8 mouse cellular contexts compared by ENCODE assay signal in the genomic region with DNA sequence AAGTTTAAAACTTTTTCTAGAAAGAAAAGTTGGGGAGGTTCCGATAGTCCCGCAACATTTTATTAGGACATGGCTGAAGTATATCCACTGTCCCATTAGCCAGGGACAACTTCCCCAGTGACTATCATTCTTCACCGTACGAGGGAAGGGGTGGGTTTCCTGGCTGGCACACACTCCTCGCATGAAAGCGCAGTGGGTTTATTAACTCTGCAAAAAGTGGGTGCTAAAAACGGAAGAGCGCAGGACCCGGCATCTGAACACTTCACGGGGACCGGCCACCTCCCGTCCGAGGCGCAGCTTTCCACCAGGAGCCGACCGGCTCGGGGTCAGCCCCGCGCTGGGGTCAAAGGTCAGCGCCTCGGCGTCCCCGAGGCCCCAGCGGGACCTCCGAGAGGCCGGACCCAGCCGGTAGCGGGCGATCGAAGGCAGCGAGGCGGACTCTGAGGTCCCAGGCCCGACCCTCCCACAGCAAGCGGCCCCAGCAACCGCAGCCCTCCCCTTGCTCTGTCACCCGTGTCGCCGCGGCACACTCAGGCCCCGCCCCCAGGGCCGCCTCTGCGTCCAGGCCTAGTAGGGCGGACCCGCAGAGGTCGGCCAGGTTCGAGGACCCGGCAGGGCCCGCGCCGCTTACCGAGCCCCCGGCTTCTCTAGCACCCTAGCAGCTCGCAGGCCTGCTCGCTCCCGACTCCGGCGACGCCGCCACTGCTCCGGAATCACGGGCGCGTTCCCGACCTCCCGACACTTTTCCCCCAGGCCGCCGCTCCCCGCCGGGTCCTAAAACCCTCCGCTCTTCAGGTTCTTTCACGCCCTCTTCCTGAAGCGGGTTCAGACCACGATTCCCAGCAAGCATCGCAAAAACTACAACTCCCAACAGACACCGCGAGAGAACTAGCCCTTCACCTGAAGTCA. TPM values are rescaled to one million over a fixed set of nuclear protein-coding genes. Genes with fewer than 3 reads are reported as not detected.
A peak's percentile ranks its signal among the peaks of the same experiment; 100 is the strongest.
DNase-seq lines count a peak whose midpoint lies in the region; ATAC-seq and TF ChIP-seq lines count a peak whose summit lies in the region.

A gene (minus strand): TSS at position 704 of the 909 bp plus-strand sequence.

- H3K36me3 ChIP-seq in hindbrain, postnatal 0 days (ENCODE audit: insufficient read depth, low read length) = no peaks in the 10 kb centered on the region

- peak within 1 kb of the TSS; percentile 100 for H3K27ac ChIP-seq in gastrocnemius, adult 2 months
- H3K27ac ChIP-seq in hindbrain, postnatal 0 days = peak within 1 kb of the TSS; percentile 93
- peak within 1 kb of the TSS; percentile 97 for H3K27ac ChIP-seq in left cerebral cortex, adult 2 months

- no peaks in the 10 kb centered on the region for H3K9me3 ChIP-seq in hindbrain, postnatal 0 days (ENCODE audit: low read length)

- peak within 1 kb of the TSS; percentile 63 for H3K4me2 ChIP-seq in hindbrain, postnatal 0 days (ENCODE audit: low read depth, low read length)

- TF ChIP-seq CTCF in gastrocnemius, adult 2 months (IDR thresholded peaks at IDR 0.05) = no peak
- TF ChIP-seq CTCF in hindbrain, postnatal 0 days (IDR thresholded peaks at IDR 0.05; ENCODE audit: low read depth) = no peak
- TF ChIP-seq CTCF in left cerebral cortex, adult 2 months (IDR thresholded peaks at IDR 0.05) = no peak; the same call in 1 of the 2 replicates

- peak within 1 kb of the TSS; percentile 81 for H3K9ac ChIP-seq in hindbrain, postnatal 0 days (replicated peaks; ENCODE audit: low read length)

- ATAC-seq in common myeloid progenitor, adult 5-6 weeks (replicated peaks; ENCODE audit: low read depth, poor library complexity, severe bottlenecking) = peak; percentile 90
- ATAC-seq in hindbrain, postnatal 0 days = peak; percentile 94
- ATAC-seq in megakaryocyte, adult 5-6 weeks (ENCODE audit: poor library complexity, severe bottlenecking) = peak; percentile 97

- H3K4me1 ChIP-seq in hindbrain, postnatal 0 days (ENCODE audit: insufficient read depth, low read length) = no peaks in the 10 kb centered on the region

- H3K27me3 ChIP-seq in hindbrain, postnatal 0 days (ENCODE audit: insufficient read depth, low read length) = no peaks in the 10 kb centered on the region

- intact Hi-C loops in gastrocnemius, adult 2 months (cut with DNase I) = no loop called here
- intact Hi-C loops in left cerebral cortex, adult 2 months (cut with DNase I) = loop anchor here (1.0 to 2.0 kb wide), 3 partner anchors 41 to 77 kb away; a partner anchor contains a TSS

- DNase-seq in ZHBTc4 (ENCODE audit: low read depth, low spot score) = peak; percentile 97
- DNase-seq in gastrocnemius, adult 2 months = peak; percentile 94
- DNase-seq in hindbrain, postnatal 0 days (ENCODE audit: low spot score) = peak; percentile 97
- DNase-seq in left cerebral cortex, adult 2 months (ENCODE audit: extremely low spot score in 1 of 2, low spot score in 2 of 2) = peak; percentile 90
- DNase-seq in right cerebral cortex, adult 2 months (ENCODE audit: low spot score in 2 of 2) = peak; percentile 93 to 97
- peak; percentile 91 for DNase-seq in urinary bladder, postnatal 14 days (ENCODE audit: low spot score)

- 1% methylated on average over 65 of the region's 76 CpGs for WGBS in hindbrain, postnatal 0 days

- H3K4me3 ChIP-seq in gastrocnemius, adult 2 months = peak within 1 kb of the TSS; percentile 86
- peak within 1 kb of the TSS; percentile 76 for H3K4me3 ChIP-seq in hindbrain, postnatal 0 days (ENCODE audit: low read length)
- H3K4me3 ChIP-seq in left cerebral cortex, adult 2 months = peak within 1 kb of the TSS; percentile 69

RNA-seq across cellular contexts. Expression of the gene that starts here (rescaled TPM):
- 7.4 and 9.5 TPM in 2 replicates for total RNA-seq in common myeloid progenitor, adult 5-6 weeks (2017)
- 10 to 100 TPM; 13.6 to 14.7 TPM for total RNA-seq in gastrocnemius, adult 2 months (2021)
- 17.5 and 19.1 TPM in 2 replicates for total RNA-seq in hindbrain, postnatal 0 days (2014; rRNA removed)
- polyA plus RNA-seq in hindbrain, postnatal 0 days (2015; fragmentation: Nextera tagmentation; extraction: Ambion mirVana) = 15.0 and 16.5 TPM in 2 replicates
- total RNA-seq in left cerebral cortex, adult 2 months (2021) = 10 to 100 TPM; 19.4 to 20.9 TPM
- 12.8 and 15.6 TPM in 2 replicates for total RNA-seq in megakaryocyte, adult 5-6 weeks (2015)
- total RNA-seq in megakaryocyte, adult 5-6 weeks (2017) = 6.6 and 8.5 TPM in 2 replicates

Comparison
In these comparisons a context has a peak if more than half of its experiments do, and no peak if none do; other contexts are left out.
1. Peak in every context shown above with its lines: DNase-seq, ATAC-seq, H3K4me3 ChIP-seq and H3K27ac ChIP-seq.